Mouse (Mus musculus) forebrain, embryonic 13.5 days (tissue): ENCODE data around the gene Map6. TPM values are rescaled to one million over a fixed set of nuclear protein-coding genes. Genes with fewer than 3 reads are reported as not detected.
A peak's percentile ranks its signal among the peaks of the same experiment; 100 is the strongest.

Source experiments
- ATAC-seq: fragments of 200-750 bp; cut with Nextera tagmentation; 2 replicates; pipeline ENCODE4 v1.8.0; 2017
- H3K27ac ChIP-seq: fragments of 300-500 bp; sonication (generic); 2 replicates; pipeline ENCODE4 v1.5.1; 2015; ENCODE audit warnings: inconsistent platforms, mild to moderate bottlenecking, moderate library complexity
- H3K27me3 ChIP-seq: fragments of 300-500 bp; sonication (generic); 2 replicates; pipeline ENCODE4 v1.6.1; 2015; ENCODE audit warnings: mild to moderate bottlenecking, inconsistent platforms
- H3K36me3 ChIP-seq: fragments of 300-500 bp; sonication (generic); 2 replicates; pipeline ENCODE4 v1.6.1; 2015; ENCODE audit warnings: mild to moderate bottlenecking, inconsistent platforms; ENCODE audit not compliant: poor library complexity, severe bottlenecking
- H3K4me1 ChIP-seq: fragments of 300-500 bp; sonication (generic); 2 replicates; pipeline ENCODE4 v1.6.1; 2015; ENCODE audit warnings: inconsistent platforms
- H3K4me2 ChIP-seq: fragments of 300-500 bp; sonication (generic); 2 replicates; pipeline ENCODE4 v1.6.1; 2015; ENCODE audit warnings: inconsistent platforms, mild to moderate bottlenecking, moderate library complexity
- H3K4me3 ChIP-seq: fragments of 300-500 bp; sonication (generic); 2 replicates; pipeline ENCODE4 v1.5.1; 2015; ENCODE audit warnings: mild to moderate bottlenecking, inconsistent platforms
- H3K9ac ChIP-seq: fragments of 300-500 bp; sonication (generic); 2 replicates; pipeline ENCODE4 v1.6.1; 2015; ENCODE audit warnings: mild to moderate bottlenecking, inconsistent platforms
- H3K9me3 ChIP-seq: fragments of 300-500 bp; sonication (generic); replicated peaks from 2 replicates; pipeline ENCODE4 v1.6.1; 2016; ENCODE audit warnings: inconsistent platforms
- WGBS: fragments of 180-500 bp; shearing (Covaris S2); methylation state at CpG from one replicate; pipeline ENCODE4 v1.1.7; 2015; 5-methylcytosine and 5-hydroxymethylcytosine counted together
- polyA plus RNA-seq: library from polyadenylated mRNA; unstranded; fragments of >200 nt; fragmentation: Nextera tagmentation; extraction: Ambion mirVana; gene quantifications from 2 replicates; pipeline ENCODE4 v1.2.1, GENCODE M21; 2015

Gene Map6
- polyA plus RNA-seq, 1 experiment from 2014 or later, result 46.9 TPM

DNA sequence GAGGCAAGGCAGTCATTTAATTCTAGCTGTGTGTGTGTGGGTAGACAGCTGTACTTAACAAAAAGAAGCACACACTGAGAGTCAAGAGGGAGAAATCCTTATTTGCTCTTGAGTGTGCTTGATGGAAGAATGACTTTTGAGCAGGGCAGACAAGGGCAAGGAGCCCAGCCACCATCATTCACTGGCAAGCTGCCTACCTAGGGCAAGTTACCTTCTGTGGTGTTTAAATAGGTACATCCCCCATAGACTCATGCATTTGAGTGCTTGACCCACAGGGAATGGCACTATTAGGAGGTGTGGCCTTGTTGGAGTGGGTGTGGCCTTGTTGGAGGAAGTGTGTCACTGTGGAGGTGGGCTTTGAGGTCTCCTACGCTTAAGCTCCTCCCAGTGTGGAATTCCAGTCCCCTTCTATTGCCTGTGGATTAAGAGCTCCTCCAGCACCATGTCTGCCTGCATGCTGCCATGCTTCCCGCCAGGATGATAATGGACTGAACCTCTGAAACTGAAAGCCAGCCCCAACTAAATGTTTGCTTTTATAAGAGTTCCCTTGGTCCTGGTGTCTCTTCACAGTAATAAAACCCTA lies 27.0 kb downstream of the Map6 start:
- WGBS, result 81% methylated on average over 2 of the region's 2 CpGs
- Histone ChIP-seq H3K4me1 (peaks cover 11% of the 10 kb centered on the region), H3K27me3 (0 out of 2 replicates have a peak, but pooled peaks cover 3% of the 10 kb centered on the region), H3K4me2 (no peak overlapping the region), H3K4me3 (no peak overlapping the region), H3K9ac (no peak overlapping the region), H3K9me3 (no peaks in the 10 kb centered on the region), H3K27ac (no peak overlapping the region), H3K36me3 (peaks cover 27% of the 10 kb centered on the region)
- ATAC-seq, result no peak

DNA sequence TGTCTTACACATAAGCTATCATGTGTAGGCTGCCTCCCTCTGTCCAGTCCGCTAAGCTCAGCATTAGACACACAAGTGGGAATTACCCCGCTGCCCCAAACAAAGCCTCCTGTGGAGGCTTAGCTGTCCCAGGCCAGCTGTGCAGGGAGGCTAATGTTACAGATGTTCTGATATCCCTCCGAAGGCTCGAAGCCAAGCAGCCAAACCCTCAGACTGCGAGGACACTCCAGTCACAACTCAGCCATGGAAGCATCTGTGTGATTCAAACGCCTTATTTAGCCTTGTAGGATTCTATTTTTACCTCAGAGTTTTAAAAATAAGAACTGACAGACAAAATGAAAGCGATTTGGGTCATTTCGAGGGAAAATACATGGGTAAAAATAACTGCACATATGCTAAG lies 27.9 kb downstream of the Map6 start:
- WGBS, result 67% methylated on average over 8 of the region's 8 CpGs
- no peak overlapping the region for H3K4me3 ChIP-seq
- no peaks in the 10 kb centered on the region for H3K9me3 ChIP-seq
- peak overlapping the region; percentile 44; the same call in 1 of the 2 replicates for H3K27ac ChIP-seq
- ATAC-seq, result no peak
- peaks cover 11% of the 10 kb centered on the region for H3K4me1 ChIP-seq
- H3K9ac ChIP-seq, result no peak overlapping the region
- no peak overlapping the region for H3K4me2 ChIP-seq
- H3K36me3 ChIP-seq, result peaks cover 27% of the 10 kb centered on the region
- 0 out of 2 replicates have a peak, but pooled peaks cover 3% of the 10 kb centered on the region for H3K27me3 ChIP-seq

DNA sequence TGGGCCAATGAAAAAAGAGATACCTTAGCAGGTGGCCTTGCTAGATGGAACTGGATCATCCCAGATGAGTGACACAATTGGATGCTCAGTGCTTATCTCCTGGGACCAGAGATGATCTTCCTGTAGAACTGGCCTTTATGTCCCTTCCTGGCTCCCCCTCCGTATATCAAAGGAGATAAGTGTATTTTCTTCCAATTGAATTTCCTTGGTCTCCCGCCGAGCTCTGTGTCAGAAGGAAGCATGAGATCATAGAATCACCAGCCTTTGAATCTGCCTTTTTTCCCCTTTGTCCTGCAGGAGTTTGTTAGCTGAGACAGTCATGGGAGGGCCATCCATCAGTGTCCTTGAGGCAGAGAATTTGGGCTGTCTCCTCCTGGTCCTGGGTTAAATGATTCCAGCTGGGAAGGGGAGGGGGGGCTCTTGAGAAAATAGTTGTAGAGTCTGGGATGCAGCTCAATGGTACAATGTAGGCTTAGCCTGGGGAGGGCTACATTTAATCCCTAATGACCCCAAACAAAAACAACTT lies 33.5 kb downstream of the Map6 start:
- peak; percentile 39; the same call in 1 of the 2 replicates for ATAC-seq
- Histone ChIP-seq H3K9ac (no peak overlapping the region), H3K4me2 (no peak overlapping the region), H3K36me3 (no peaks in the 10 kb centered on the region; the same call in 1 of the 2 replicates), H3K4me3 (no peak overlapping the region), H3K27ac (no peak overlapping the region), H3K4me1 (peaks cover 34% of the 10 kb centered on the region), H3K27me3 (no peaks in the 10 kb centered on the region), H3K9me3 (no peaks in the 10 kb centered on the region)
- 57% methylated on average over 3 of the region's 3 CpGs for WGBS

DNA sequence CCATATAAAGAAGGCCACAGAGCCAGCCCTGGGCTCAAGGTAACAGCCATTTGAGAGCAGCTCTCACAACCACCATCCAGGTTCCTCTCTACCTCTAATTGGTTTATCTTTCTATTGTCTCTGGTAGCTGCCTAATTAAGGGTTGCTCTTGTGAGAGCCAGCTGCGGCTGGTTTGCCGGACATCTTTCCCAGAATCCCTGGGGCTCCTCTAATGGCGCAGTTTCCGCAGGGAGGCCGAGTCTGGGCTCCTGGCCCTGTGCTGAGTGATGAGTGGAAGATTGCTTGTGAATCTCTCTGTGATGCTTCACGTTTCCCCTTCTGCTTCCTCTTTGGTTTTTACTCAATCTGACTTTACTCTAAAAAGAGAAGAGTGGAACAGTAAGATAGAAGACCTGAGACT lies 36.8 kb downstream of the Map6 start:
- WGBS, result 15% methylated on average over 6 of the region's 6 CpGs
- H3K4me1 ChIP-seq, result peaks cover 50% of the 10 kb centered on the region
- H3K27ac ChIP-seq, result peak overlapping the region; percentile 68
- H3K4me3 ChIP-seq, result no peak overlapping the region
- H3K4me2 ChIP-seq, result no peak overlapping the region
- no peaks in the 10 kb centered on the region for H3K9me3 ChIP-seq
- H3K9ac ChIP-seq, result no peak overlapping the region
- no peaks in the 10 kb centered on the region; the same call in 1 of the 2 replicates for H3K36me3 ChIP-seq
- H3K27me3 ChIP-seq, result no peaks in the 10 kb centered on the region
- peak; percentile 46; the same call in 1 of the 2 replicates for ATAC-seq

DNA sequence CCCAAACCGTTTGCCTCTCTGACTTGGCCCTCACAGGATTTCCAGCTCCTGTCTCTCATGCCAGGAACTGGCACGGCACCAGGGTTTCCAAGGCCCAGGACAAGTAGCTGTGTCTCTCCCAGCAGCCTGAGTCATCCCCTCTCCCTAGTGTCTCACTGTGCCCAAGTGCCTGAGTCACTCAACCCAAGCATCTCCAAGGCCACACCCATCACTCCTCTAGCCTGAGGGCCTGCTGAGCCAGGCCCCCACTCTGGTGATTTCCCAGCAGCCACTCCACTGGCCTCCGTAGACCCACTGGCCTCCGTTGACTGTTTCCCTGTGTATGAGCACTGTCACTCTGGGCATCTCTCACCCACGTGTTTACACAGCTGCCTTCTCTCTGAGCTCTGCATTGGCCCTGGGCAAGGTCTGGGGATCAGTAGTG lies 37.7 kb downstream of the Map6 start:
- 64% methylated on average over 5 of the region's 5 CpGs for WGBS
- H3K4me1 ChIP-seq, result peaks cover 52% of the 10 kb centered on the region
- H3K27me3 ChIP-seq, result no peaks in the 10 kb centered on the region
- no peak overlapping the region for H3K4me2 ChIP-seq
- H3K9me3 ChIP-seq, result no peaks in the 10 kb centered on the region
- peak; percentile 58; the same call in 1 of the 2 replicates for ATAC-seq
- H3K9ac ChIP-seq, result no peak overlapping the region
- H3K4me3 ChIP-seq, result no peak overlapping the region
- no peaks in the 10 kb centered on the region; the same call in 1 of the 2 replicates for H3K36me3 ChIP-seq
- H3K27ac ChIP-seq, result peak overlapping the region; percentile 68

DNA sequence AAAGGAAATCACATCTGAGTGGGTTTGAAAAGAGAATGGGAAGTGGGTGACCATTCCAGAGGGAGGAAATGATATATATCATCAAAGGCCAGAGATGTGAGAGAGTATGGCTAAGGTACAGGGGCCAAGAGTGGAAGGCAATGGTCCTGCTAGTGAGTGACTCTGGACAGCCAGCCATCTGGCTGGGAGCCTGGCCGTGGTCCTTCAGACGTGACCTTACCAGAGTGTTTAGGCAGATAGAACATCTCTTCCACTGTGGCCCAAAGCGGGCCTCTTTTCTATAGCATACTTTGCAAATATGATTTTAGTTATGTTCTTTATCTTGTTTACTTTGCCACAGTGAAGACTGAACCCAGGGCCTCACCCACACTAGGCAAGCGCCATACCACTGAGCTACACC lies 38.4 kb downstream of the Map6 start:
- H3K4me1 ChIP-seq, result peaks cover 52% of the 10 kb centered on the region
- no peaks in the 10 kb centered on the region for H3K36me3 ChIP-seq
- H3K9ac ChIP-seq, result no peak overlapping the region
- no peak overlapping the region for H3K27ac ChIP-seq
- no peak overlapping the region for H3K4me2 ChIP-seq
- H3K9me3 ChIP-seq, result no peaks in the 10 kb centered on the region
- no peaks in the 10 kb centered on the region for H3K27me3 ChIP-seq
- WGBS, result 95% methylated on average over 4 of the region's 4 CpGs
- ATAC-seq, result no peak
- H3K4me3 ChIP-seq, result no peak overlapping the region

DNA sequence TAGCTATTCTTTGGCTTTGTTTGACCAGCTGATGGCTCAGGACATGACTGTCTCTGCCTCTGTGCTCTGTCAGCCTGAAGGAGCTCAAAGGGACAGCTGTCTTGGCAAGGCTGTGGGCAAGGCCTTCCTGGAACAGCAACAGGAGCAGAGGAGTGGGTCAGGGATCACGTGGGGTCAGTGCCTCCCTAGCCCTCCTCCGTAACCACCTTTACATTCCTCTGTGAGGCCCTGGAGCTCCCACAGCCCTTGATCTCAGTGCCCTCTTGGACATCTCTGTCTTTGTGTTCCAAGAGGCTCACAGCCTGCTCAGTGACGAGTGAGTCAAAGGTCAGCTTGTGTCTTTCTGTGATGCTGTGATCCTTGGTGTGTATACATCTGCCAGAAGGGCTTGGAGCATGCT lies 39.4 kb downstream of the Map6 start:
- Histone ChIP-seq H3K4me2 (no peak overlapping the region), H3K4me1 (peaks cover 57% of the 10 kb centered on the region), H3K9ac (no peak overlapping the region), H3K36me3 (no peaks in the 10 kb centered on the region), H3K4me3 (no peak overlapping the region), H3K27me3 (no peaks in the 10 kb centered on the region), H3K27ac (peak overlapping the region; percentile 25; the same call in 1 of the 2 replicates), H3K9me3 (no peaks in the 10 kb centered on the region)
- no peak for ATAC-seq
- 43% methylated on average over 3 of the region's 3 CpGs for WGBS

DNA sequence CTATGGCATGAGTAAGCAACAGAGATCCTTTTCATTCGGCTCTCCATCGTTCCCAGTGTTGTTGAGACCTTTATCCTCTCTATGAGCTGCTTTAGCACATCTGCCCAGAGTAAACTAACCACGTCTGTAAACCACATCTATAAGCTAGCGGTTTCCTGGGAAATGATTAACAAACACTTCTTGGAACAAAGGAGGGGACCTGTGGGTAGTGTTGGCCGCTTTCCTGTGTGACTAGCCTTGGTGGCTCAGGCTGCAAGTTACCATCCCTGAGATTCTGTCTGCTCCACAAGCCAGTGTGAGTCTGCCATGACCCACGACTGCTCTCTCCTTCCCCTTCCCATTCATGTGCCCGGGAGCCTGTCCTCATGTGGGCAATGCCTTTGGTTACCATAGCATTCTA lies 44.2 kb downstream of the Map6 start:
- H3K9me3 ChIP-seq, result no peaks in the 10 kb centered on the region
- peak overlapping the region; percentile 93 for H3K27ac ChIP-seq
- peak overlapping the region; percentile 43 for H3K9ac ChIP-seq
- ATAC-seq, result no peak
- WGBS, result 42% methylated on average over 7 of the region's 7 CpGs
- H3K4me3 ChIP-seq, result no peak overlapping the region
- no peaks in the 10 kb centered on the region for H3K27me3 ChIP-seq
- peaks cover 11% of the 10 kb centered on the region for H3K36me3 ChIP-seq
- H3K4me1 ChIP-seq, result peaks cover 47% of the 10 kb centered on the region
- no peak overlapping the region for H3K4me2 ChIP-seq

DNA sequence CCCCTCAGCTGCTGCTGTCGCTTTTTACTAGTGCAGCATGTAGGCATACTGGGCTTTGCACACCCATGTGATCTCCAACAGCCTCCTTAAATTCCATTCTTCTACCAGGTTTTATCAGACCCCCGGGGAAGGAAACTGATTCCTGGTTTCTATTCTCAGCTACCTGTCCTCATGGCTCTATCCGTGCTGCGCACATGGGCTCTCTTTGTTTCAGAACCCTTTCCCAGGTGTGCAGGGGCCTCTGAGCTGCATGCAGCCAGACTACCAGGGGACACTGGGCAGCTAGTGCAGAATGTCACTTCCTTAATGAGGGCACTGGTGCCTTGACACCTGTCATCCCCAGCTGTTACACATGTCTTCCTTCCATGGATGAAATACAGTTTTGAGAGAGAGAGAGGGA lies 44.8 kb downstream of the Map6 start:
- H3K9ac ChIP-seq, result peak overlapping the region; percentile 41
- H3K27me3 ChIP-seq, result no peaks in the 10 kb centered on the region
- peaks cover 17% of the 10 kb centered on the region for H3K36me3 ChIP-seq
- 46% methylated on average over 4 of the region's 4 CpGs for WGBS
- H3K9me3 ChIP-seq, result no peaks in the 10 kb centered on the region
- H3K27ac ChIP-seq, result peak overlapping the region; percentile 93
- peaks cover 41% of the 10 kb centered on the region for H3K4me1 ChIP-seq
- peak; percentile 41 for ATAC-seq
- H3K4me2 ChIP-seq, result peak overlapping the region; percentile 26; the same call in 1 of the 2 replicates
- no peak overlapping the region for H3K4me3 ChIP-seq

DNA sequence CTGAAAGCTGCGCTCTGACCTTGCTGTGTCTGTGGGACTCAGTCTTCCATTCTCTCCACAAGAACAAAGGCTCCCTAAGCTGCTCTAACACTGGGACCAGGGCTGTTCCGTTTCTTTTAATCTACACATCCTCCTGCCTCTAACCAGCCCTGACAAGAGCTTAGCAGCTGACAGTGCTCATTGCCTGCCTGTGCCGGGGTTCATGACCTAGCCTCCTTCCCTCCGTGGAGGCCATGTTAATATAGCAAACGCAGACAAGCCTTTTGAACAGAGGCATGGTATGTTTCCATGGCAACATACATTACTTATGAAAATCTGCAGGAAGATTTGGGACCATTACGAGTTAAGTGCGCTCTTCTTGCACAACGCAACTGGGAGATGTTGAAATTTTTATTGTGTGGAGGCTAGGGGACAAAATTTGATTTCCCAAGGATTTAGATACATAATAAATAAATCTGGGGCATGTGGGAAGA lies 45.5 kb downstream of the Map6 start:
- Histone ChIP-seq H3K9me3 (no peaks in the 10 kb centered on the region), H3K4me2 (peak overlapping the region; percentile 26; the same call in 1 of the 2 replicates), H3K4me3 (no peak overlapping the region), H3K36me3 (peaks cover 24% of the 10 kb centered on the region), H3K27me3 (no peaks in the 10 kb centered on the region), H3K4me1 (peaks cover 38% of the 10 kb centered on the region), H3K9ac (peak overlapping the region; percentile 41), H3K27ac (peak overlapping the region; percentile 93)
- peak; percentile 88 for ATAC-seq
- WGBS, result 17% methylated on average over 8 of the region's 8 CpGs

DNA sequence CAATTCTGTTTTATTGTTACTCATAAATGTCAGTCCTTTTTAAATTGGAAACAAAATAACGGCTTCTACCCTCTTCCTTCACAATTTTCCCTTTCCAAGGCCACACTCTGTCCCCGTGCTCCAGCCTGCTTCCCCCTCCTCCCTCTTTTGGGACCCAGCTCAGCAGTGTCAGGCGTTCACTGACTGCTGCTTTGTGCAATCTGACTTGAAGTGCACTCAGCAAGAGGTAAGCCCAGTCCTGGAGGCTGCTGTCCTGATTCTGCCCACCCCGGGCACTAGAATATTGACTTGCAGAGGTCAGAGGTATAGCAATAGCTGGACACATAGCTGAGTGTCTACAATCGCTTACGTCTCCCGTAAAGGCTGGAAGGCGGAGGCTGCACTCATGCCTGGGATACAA lies 46.0 kb downstream of the Map6 start:
- Histone ChIP-seq H3K27ac (peak overlapping the region; percentile 93), H3K4me2 (peak overlapping the region; percentile 26), H3K9ac (peak overlapping the region; percentile 41; the same call in 1 of the 2 replicates), H3K4me1 (peaks cover 36% of the 10 kb centered on the region), H3K36me3 (peaks cover 29% of the 10 kb centered on the region), H3K27me3 (no peaks in the 10 kb centered on the region), H3K9me3 (no peaks in the 10 kb centered on the region), H3K4me3 (no peak overlapping the region)
- no peak for ATAC-seq
- WGBS, result 55% methylated on average over 8 of the region's 8 CpGs

DNA sequence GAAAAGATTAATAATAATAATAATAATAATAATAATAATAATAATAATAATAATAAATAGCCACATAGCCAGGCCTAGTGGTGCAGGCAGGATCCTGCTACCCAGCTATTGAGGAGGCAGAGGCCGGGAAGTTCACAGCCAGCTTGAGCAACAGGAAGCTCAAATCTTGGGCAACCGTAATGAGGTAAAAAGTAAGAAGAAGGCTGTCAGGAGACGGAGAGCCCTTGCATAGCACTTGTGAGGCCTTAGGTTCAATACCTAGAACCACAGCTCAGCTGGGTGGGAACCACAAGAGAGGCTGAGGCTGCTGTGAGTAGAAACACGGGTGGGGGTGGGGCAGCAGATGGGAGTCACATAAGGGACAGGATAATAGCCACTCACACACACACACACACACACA lies 47.3 kb downstream of the Map6 start:
- Histone ChIP-seq H3K4me1 (peaks cover 35% of the 10 kb centered on the region), H3K9me3 (no peaks in the 10 kb centered on the region), H3K36me3 (peaks cover 32% of the 10 kb centered on the region), H3K27me3 (no peaks in the 10 kb centered on the region), H3K4me3 (no peak overlapping the region), H3K4me2 (no peak overlapping the region), H3K9ac (no peak overlapping the region), H3K27ac (0 out of 2 replicates have a peak overlapping the region, but pooled peaks have one; percentile 31)
- 90% methylated on average over 4 of the region's 4 CpGs for WGBS
- no peak for ATAC-seq
